Mouse (Mus musculus) MEL (cell line): Measurements from ENCODE around the gene Hmmr. TPM values are rescaled to one million over a fixed set of nuclear protein-coding genes. Genes with fewer than 3 reads are reported as not detected.
A peak's percentile ranks its signal among the peaks of the same experiment; 100 is the strongest.

ENCODE experiments used
- DNase-seq: peaks from one replicate; pipeline ENCODE4 v3.0.0; 2011; ENCODE audit warnings: low read depth, low spot score
- H3K27ac ChIP-seq: 2 replicates; pipeline ENCODE4 v1.5.1; 2012; ENCODE audit warnings: low read depth, mild to moderate bottlenecking, control low read depth, low read length, moderate library complexity; ENCODE audit not compliant: control insufficient read depth
- H3K27me3 ChIP-seq, 2 experiments: fragments of 150-350 bp in 1 of 2; sonication (generic) in 1 of 2; 2 replicates each; pipeline ENCODE4 v1.6.1; 2012; ENCODE audit warnings: low read length in 2 of 2, mild to moderate bottlenecking in 2 of 2, improper control_type of control experiment in 1 of 2, moderate library complexity in 1 of 2; ENCODE audit not compliant: insufficient read depth in 2 of 2, control insufficient read depth in 1 of 2
- H3K36me3 ChIP-seq, 2 experiments: 2 replicates each; pipeline ENCODE4 v1.6.1; 2012 to 2014; ENCODE audit warnings: low read length in 2 of 2, improper control_type of control experiment in 1 of 2, inconsistent platforms in 1 of 2, mild to moderate bottlenecking in 1 of 2; ENCODE audit not compliant: insufficient read depth in 2 of 2, control insufficient read depth in 1 of 2
- H3K4me1 ChIP-seq, 2 experiments: fragments of 150-350 bp in 1 of 2; sonication (generic) in 1 of 2; 2 replicates each; pipeline ENCODE4 v1.6.1; 2012; ENCODE audit warnings: low read length in 2 of 2, improper control_type of control experiment in 1 of 2, mild to moderate bottlenecking in 1 of 2; ENCODE audit not compliant: insufficient read depth in 2 of 2, control insufficient read depth in 1 of 2
- H3K4me3 ChIP-seq, 2 experiments: fragments of 150-350 bp in 1 of 2; sonication (generic) in 1 of 2; 2 replicates each; pipeline ENCODE4 v1.5.1; 2012; ENCODE audit warnings: low read depth in 2 of 2, low read length in 2 of 2, mild to moderate bottlenecking in 2 of 2, moderate library complexity in 2 of 2, control low read depth in 1 of 2, improper control_type of control experiment in 1 of 2; ENCODE audit not compliant: control insufficient read depth in 1 of 2, insufficient read depth in 1 of 2
- H3K79me2 ChIP-seq: 2 replicates; pipeline ENCODE4 v1.6.1; 2012; ENCODE audit warnings: mild to moderate bottlenecking, low read length, moderate library complexity; ENCODE audit not compliant: control insufficient read depth, poor library complexity, insufficient read depth
- H3K9ac ChIP-seq: 2 replicates; pipeline ENCODE4 v1.6.1; 2012; ENCODE audit warnings: low read depth, mild to moderate bottlenecking, control low read depth, low read length, moderate library complexity; ENCODE audit not compliant: control insufficient read depth, poor library complexity, severe bottlenecking
- H3K9me3 ChIP-seq: fragments of 150-350 bp; sonication (generic); replicated peaks from 2 replicates; pipeline ENCODE4 v1.6.1; 2012; ENCODE audit warnings: mild to moderate bottlenecking, low read length, improper control_type of control experiment, moderate library complexity; ENCODE audit not compliant: insufficient read depth
- CHD1 ChIP-seq: IDR thresholded peaks from 2 replicates; pipeline ENCODE4 v1.6.1; 2012; ENCODE audit warnings: low read depth, mild to moderate bottlenecking, inconsistent platforms, low read length, improper control_type of control experiment
- ELF1 ChIP-seq: IDR thresholded peaks from 2 replicates; pipeline ENCODE4 v1.6.1; 2014; ENCODE audit warnings: low read depth, mild to moderate bottlenecking, inconsistent platforms, low read length, improper control_type of control experiment, moderate library complexity
- EP300 ChIP-seq, 2 experiments: IDR thresholded peaks; 2 replicates each; pipeline ENCODE4 v1.6.1; 2011; ENCODE audit warnings: improper control_type of control experiment in 2 of 2, low read length in 2 of 2, low read depth in 1 of 2, mild to moderate bottlenecking in 1 of 2
- ETS1 ChIP-seq: IDR thresholded peaks from 2 replicates; pipeline ENCODE4 v1.6.1; 2012; ENCODE audit warnings: low read depth, mild to moderate bottlenecking, inconsistent platforms, low read length, improper control_type of control experiment, moderate library complexity
- HCFC1 ChIP-seq: IDR thresholded peaks from 2 replicates; pipeline ENCODE4 v1.6.1; 2012; ENCODE audit warnings: low read depth, mild to moderate bottlenecking, inconsistent platforms, low read length, improper control_type of control experiment, moderate library complexity
- JUND ChIP-seq: IDR thresholded peaks from 2 replicates; pipeline ENCODE4 v1.6.1; 2011; ENCODE audit warnings: low read depth, mild to moderate bottlenecking, improper control_type of control experiment, low read length
- MAFK ChIP-seq: IDR thresholded peaks from 2 replicates; pipeline ENCODE4 v1.6.1; 2011; ENCODE audit warnings: low read depth, mild to moderate bottlenecking, low read length, improper control_type of control experiment, borderline replicate concordance
- MAX ChIP-seq: IDR thresholded peaks from 2 replicates; pipeline ENCODE4 v1.6.1; 2011; ENCODE audit warnings: low read length, improper control_type of control experiment
- MAZ ChIP-seq: IDR thresholded peaks from 2 replicates; pipeline ENCODE4 v1.6.1; 2012; ENCODE audit warnings: low read depth, mild to moderate bottlenecking, inconsistent platforms, low read length, improper control_type of control experiment
- MXI1 ChIP-seq: IDR thresholded peaks from 2 replicates; pipeline ENCODE4 v1.6.1; 2011; ENCODE audit warnings: mild to moderate bottlenecking, low read depth, low read length, improper control_type of control experiment
- MYC ChIP-seq: IDR thresholded peaks from 2 replicates; pipeline ENCODE4 v1.6.1; 2011; ENCODE audit warnings: low read depth, mild to moderate bottlenecking, low read length, improper control_type of control experiment, moderate library complexity
- NELFE ChIP-seq: IDR thresholded peaks from 2 replicates; pipeline ENCODE4 v1.6.1; 2011; ENCODE audit warnings: low read depth, low read length, improper control_type of control experiment
- POLR2A ChIP-seq, 2 experiments: IDR thresholded peaks; 2 replicates each; pipeline ENCODE4 v1.6.1; 2011 to 2012; ENCODE audit warnings: low read length in 2 of 2, mild to moderate bottlenecking in 2 of 2, control low read depth in 1 of 2, improper control_type of control experiment in 1 of 2, low read depth in 1 of 2, moderate library complexity in 1 of 2; ENCODE audit not compliant: control insufficient read depth in 1 of 2, insufficient read depth in 1 of 2, poor library complexity in 1 of 2
- POLR2AphosphoS2 ChIP-seq: IDR thresholded peaks from 2 replicates; pipeline ENCODE4 v1.6.1; 2011; ENCODE audit warnings: low read length, improper control_type of control experiment
- RAD21 ChIP-seq: IDR thresholded peaks from 2 replicates; pipeline ENCODE4 v1.6.1; 2011; ENCODE audit warnings: mild to moderate bottlenecking, low read depth, low read length, improper control_type of control experiment
- SIN3A ChIP-seq: IDR thresholded peaks from 2 replicates; pipeline ENCODE4 v1.6.1; 2012; ENCODE audit warnings: low read length, improper control_type of control experiment, inconsistent platforms
- SMC3 ChIP-seq: IDR thresholded peaks from 2 replicates; pipeline ENCODE4 v1.6.1; 2011; ENCODE audit warnings: low read depth, low read length, improper control_type of control experiment
- TAL1 ChIP-seq: IDR thresholded peaks from 2 replicates; pipeline ENCODE4 v1.6.1; 2012; ENCODE audit warnings: mild to moderate bottlenecking, inconsistent platforms, low read length, moderate library complexity, mixed read lengths
- TCF12 ChIP-seq: IDR thresholded peaks from 2 replicates; pipeline ENCODE4 v1.6.1; 2014; ENCODE audit warnings: low read depth, mild to moderate bottlenecking, inconsistent platforms, low read length, improper control_type of control experiment, moderate library complexity
- UBTF ChIP-seq: IDR thresholded peaks from 2 replicates; pipeline ENCODE4 v1.6.1; 2012; ENCODE audit warnings: low read depth, mild to moderate bottlenecking, inconsistent platforms, low read length, improper control_type of control experiment, moderate library complexity, borderline replicate concordance; ENCODE audit not compliant: insufficient read depth
- USF2 ChIP-seq, 2 experiments: IDR thresholded peaks; 2 replicates each; pipeline ENCODE4 v1.6.1; 2011 to 2012; ENCODE audit warnings: improper control_type of control experiment in 2 of 2, low read length in 2 of 2, borderline replicate concordance in 1 of 2, inconsistent platforms in 1 of 2, low read depth in 1 of 2, mild to moderate bottlenecking in 1 of 2; ENCODE audit not compliant: insufficient read depth in 1 of 2
- ZNF384 ChIP-seq: IDR thresholded peaks from 2 replicates; pipeline ENCODE4 v1.6.1; 2012; ENCODE audit warnings: low read depth, mild to moderate bottlenecking, inconsistent platforms, low read length, improper control_type of control experiment
- polyA plus RNA-seq, 2 experiments: library from polyadenylated mRNA; stranded (reverse) in 1 of 2; unstranded in 1 of 2; fragments of >175 nt in 1 of 2; fragments of >200 nt in 1 of 2; gene quantifications; 2 replicates each; pipeline versions ENCODE4 v1.2.1 to v1.2.4; 2012; ENCODE audit warnings: low replicate concordance in 2 of 2, low read depth in 1 of 2; ENCODE audit not compliant: insufficient read length in 2 of 2, insufficient read depth in 1 of 2, missing spikeins in 1 of 2
- total RNA-seq: library from RNA; depleted of rRNA; stranded (reverse); fragments of 300-350 nt; gene quantifications from 2 replicates; pipeline ENCODE4 v1.2.3, GENCODE M21; 2012

Gene Hmmr
- total and polyA plus RNA-seq, 3 experiments: 40.6 to 74.5 (median 55.6) TPM

DNA sequence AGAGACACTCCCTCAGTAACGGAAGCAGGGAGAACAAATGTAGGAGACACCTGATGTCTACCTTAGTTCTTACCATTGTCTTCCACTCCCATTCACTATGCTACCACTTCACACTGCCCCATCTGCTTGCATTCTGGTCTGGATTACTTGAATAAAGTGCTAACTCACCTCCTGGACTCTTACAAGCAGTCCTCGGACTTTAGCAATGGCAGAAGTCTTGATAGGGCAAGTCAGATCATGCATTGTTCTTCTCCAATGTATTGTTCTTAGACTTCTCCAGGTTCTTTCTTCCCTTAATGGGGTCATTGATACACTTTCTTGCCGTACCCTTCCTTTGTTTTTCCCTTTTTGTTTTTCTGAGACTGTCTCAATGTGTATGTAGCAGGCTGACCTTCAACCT lies 4.1 kb upstream of the Hmmr start:
- H3K9me3 ChIP-seq: no peaks in the 10 kb centered on the region
- no peak overlapping the region for H3K4me3 ChIP-seq
- peaks cover 32% of the 10 kb centered on the region for H3K79me2 ChIP-seq
- H3K36me3 ChIP-seq: peaks cover 14 to 41% of the 10 kb centered on the region in 2 experiments
- H3K27me3 ChIP-seq: no peaks in the 10 kb centered on the region
- DNase-seq: no peak
- TF ChIP-seq TAL1 (no peak), MYC (no peak)
- H3K9ac ChIP-seq: no peak overlapping the region
- H3K4me1 ChIP-seq: peaks cover 0 to 9% of the 10 kb centered on the region in 2 experiments; a peak in 2 of 4 replicates
- no peak overlapping the region for H3K27ac ChIP-seq

DNA sequence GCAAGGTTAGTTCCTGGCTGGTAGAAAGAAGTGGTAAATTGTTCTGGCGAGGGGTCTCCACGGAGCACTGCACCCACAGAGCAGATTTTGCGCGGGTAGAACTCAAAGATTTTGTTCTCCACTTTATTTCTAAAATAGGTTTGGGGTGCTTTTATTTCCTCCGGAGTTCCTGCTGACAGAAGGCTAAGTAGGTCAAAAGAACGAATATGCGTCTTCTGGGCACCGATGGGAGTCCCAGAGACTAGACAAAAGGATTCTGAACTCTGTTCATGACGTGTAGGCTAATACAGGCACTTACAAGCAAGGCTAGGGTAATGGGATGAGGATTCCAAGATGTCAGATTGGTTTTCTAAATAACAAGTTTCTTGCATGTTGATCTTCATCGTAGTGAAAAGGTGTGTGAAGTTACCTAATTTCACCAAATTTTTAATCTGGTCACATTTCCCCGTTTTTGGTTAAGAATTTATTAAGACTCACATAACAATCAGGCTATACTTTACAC lies 1.1 kb upstream of the Hmmr start:
- H3K27ac ChIP-seq: peak overlapping the region; percentile 94
- H3K9ac ChIP-seq: peak overlapping the region; percentile 90
- peaks cover 33 to 37% of the 10 kb centered on the region in 2 experiments for H3K36me3 ChIP-seq
- H3K4me1 ChIP-seq: peaks cover 2 to 13% of the 10 kb centered on the region in 2 experiments; a peak in 2 of 4 replicates
- peak; percentile 48 for DNase-seq
- H3K9me3 ChIP-seq: no peaks in the 10 kb centered on the region
- H3K27me3 ChIP-seq: no peaks in the 10 kb centered on the region
- H3K79me2 ChIP-seq: peaks cover 47% of the 10 kb centered on the region
- TF ChIP-seq CHD1: peak; percentile 67
- TF ChIP-seq SIN3A: no peak
- TF ChIP-seq, all 39 proteins: peak for 1
- H3K4me3 ChIP-seq: peak overlapping the region; percentile 75 to 78

DNA sequence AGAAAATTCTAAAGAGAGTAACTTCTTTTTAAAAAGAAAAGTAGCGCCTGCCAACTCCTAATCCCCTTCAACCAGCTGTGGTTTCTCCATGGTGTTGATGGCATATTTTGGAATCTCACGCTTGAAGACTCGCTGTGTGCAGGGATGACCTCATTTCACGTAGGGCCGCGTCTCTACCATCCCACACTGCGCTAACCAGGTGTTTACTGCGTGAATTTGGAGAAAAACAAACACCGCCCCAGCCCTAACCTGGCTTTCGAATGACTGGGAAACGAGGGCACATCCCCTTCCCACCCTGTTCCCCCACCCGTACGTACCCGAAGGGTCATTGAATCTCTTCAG lies 254 bp downstream of the Hmmr start:
- Histone ChIP-seq H3K27me3 (no peaks in the 10 kb centered on the region), H3K36me3 (peaks cover 33 to 34% of the 10 kb centered on the region in 2 experiments), H3K9ac (peak overlapping the region; percentile 92), H3K27ac (peak overlapping the region; percentile 74), H3K79me2 (peaks cover 47% of the 10 kb centered on the region), H3K4me3 (peak overlapping the region; percentile 85 to 97), H3K9me3 (no peaks in the 10 kb centered on the region), H3K4me1 (peaks cover 2 to 13% of the 10 kb centered on the region in 2 experiments; a peak in 2 of 4 replicates)
- DNase-seq: no peak
- TF ChIP-seq EP300 (IDR thresholded peaks at IDR 0.05; ENCODE audit: low read depth in 1 of 2, low read length in 2 of 2) (0 out of 4 replicates have a peak, but pooled peaks of 1 of the 2 experiments have one; percentile 11), HCFC1 (no peak), ELF1 (no peak), SMC3 (no peak), ETS1 (no peak), TCF12 (no peak), UBTF (no peak), POLR2AphosphoS2 (no peak), ZNF384 (no peak), SIN3A (no peak), MXI1 (0 out of 2 replicates have a peak, but pooled peaks have one; percentile 73), NELFE (no peak), MAX (no peak), CHD1 (peak; percentile 78; the same call in 1 of the 2 replicates), POLR2A (IDR thresholded peaks at IDR 0.05; ENCODE audit: control insufficient read depth in 1 of 2, insufficient read depth in 1 of 2, low read depth in 1 of 2, low read length in 2 of 2, poor library complexity in 1 of 2) (no peak), MAFK (no peak), USF2 (IDR thresholded peaks at IDR 0.05; ENCODE audit: borderline replicate concordance in 1 of 2, insufficient read depth in 1 of 2, low read depth in 1 of 2, low read length in 2 of 2) (no peak), MAZ (no peak), RAD21 (no peak), JUND (no peak)
